Mouse (Mus musculus): ENCODE data around the gene Trpc2. TPM values are rescaled to one million over a fixed set of nuclear protein-coding genes. Genes with fewer than 3 reads are reported as not detected.

Gene Trpc2
- total and polyA plus RNA-seq, 2 experiments from 2014 or later: not detected

DNA sequence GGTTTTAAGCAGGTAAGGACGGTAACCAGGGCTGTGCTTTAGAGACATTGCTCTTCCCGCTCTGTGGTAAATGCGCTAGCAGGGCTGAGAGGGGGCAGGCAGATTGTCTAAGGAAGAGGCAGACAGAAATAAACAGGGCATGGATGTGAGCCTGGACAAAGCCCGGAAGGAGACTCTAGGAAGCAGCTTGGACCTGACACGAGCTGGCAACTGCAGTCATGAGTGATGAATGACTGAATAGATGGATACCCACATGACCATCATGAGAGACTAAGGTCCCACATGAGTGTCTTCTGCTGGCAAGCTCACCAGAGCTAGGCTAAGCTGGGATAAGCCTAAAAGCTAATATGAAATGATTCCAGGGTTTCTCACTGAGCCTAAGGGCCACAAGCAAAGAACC lies 21.2 kb downstream of the Trpc2 start:
- DNase-seq (ENCODE audit: low spot score): no peak
- no peak overlapping the region for H3K27ac ChIP-seq (ENCODE audit: low read depth, low read length)
- H3K9me3 ChIP-seq (ENCODE audit: low read length): no peaks in the 10 kb centered on the region
- ATAC-seq (ENCODE audit: low FRiP score): no peak
- H3K4me3 ChIP-seq (ENCODE audit: low read depth, low read length): no peak overlapping the region
- H3K27me3 ChIP-seq (ENCODE audit: insufficient read depth, low read length): 0 out of 2 replicates have a peak, but pooled peaks cover 4% of the 10 kb centered on the region
- H3K36me3 ChIP-seq (ENCODE audit: insufficient read depth, low read length): no peaks in the 10 kb centered on the region
- WGBS: 70% methylated on average over 5 of the region's 5 CpGs
- H3K4me1 ChIP-seq (ENCODE audit: insufficient read depth, low read length): peaks cover 3% of the 10 kb centered on the region; the same call in 1 of the 2 replicates
- TF ChIP-seq CTCF (IDR thresholded peaks at IDR 0.05): no peak
- no peak overlapping the region for H3K4me2 ChIP-seq (ENCODE audit: low read depth, low read length, poor library complexity, severe bottlenecking)
- H3K9ac ChIP-seq (replicated peaks; ENCODE audit: low read length, poor library complexity, severe bottlenecking): no peak overlapping the region

DNA sequence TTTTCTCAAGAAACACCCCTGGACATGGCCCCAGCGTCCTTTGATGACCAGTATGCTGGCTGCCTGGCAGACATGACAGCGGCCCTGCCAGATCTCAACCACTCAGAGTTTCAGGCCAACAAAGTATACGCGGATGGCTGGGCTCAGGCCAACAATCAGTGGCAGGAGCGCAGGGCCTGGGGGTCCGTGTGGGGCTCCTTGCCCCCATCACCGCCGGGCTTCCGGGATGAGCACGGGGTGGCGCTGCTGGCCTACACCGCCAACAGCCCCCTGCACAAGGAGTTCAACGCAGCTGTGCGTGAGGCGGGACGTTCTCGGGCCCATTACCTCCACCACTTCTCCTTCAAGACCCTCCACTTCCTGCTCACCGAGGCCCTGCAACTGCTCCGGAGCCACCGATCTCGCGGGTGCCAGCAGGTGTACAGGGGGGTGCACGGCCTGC lies 23.8 kb downstream of the Trpc2 start:
- DNase-seq (ENCODE audit: low spot score) (no peak), ATAC-seq (ENCODE audit: low FRiP score) (no peak)
- WGBS: 24% methylated on average over 23 of the region's 23 CpGs
- no peak for TF ChIP-seq CTCF (IDR thresholded peaks at IDR 0.05)
- H3K4me2 ChIP-seq (ENCODE audit: low read depth, low read length, poor library complexity, severe bottlenecking): peak overlapping the region; percentile 32
- H3K4me3 ChIP-seq (ENCODE audit: low read depth, low read length): peak overlapping the region; percentile 3; the same call in 1 of the 2 replicates
- H3K36me3 ChIP-seq (ENCODE audit: insufficient read depth, low read length): no peaks in the 10 kb centered on the region
- peaks cover 3% of the 10 kb centered on the region; the same call in 1 of the 2 replicates for H3K4me1 ChIP-seq (ENCODE audit: insufficient read depth, low read length)
- H3K27ac ChIP-seq (ENCODE audit: low read depth, low read length): no peak overlapping the region
- no peaks in the 10 kb centered on the region for H3K9me3 ChIP-seq (ENCODE audit: low read length)
- H3K9ac ChIP-seq (replicated peaks; ENCODE audit: low read length, poor library complexity, severe bottlenecking): no peak overlapping the region
- H3K27me3 ChIP-seq (ENCODE audit: insufficient read depth, low read length): no peaks in the 10 kb centered on the region

DNA sequence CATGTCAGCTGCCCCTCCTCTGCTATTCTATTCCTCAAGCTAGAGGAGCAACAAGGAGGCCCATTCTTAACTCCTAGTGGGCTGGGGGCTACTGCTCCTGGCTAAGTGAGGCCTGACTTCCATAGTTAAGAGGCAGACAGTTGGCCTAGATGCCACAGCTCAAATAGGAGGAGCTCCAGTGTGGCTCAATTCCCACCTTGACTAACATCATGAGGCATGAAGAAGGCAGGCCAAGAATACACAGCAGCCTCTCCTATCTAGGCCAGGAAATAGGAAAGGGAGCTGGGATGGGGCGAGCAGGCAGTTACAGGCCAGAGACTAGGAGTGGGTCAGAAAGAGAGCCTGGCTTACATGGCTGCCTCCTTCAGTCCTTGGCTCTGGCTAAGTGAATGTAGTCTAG lies 25.3 kb downstream of the Trpc2 start:
- WGBS: 92% methylated on average over 1 of the region's 1 CpGs
- ATAC-seq (ENCODE audit: low FRiP score): no peak
- no peak for TF ChIP-seq CTCF (IDR thresholded peaks at IDR 0.05)

DNA sequence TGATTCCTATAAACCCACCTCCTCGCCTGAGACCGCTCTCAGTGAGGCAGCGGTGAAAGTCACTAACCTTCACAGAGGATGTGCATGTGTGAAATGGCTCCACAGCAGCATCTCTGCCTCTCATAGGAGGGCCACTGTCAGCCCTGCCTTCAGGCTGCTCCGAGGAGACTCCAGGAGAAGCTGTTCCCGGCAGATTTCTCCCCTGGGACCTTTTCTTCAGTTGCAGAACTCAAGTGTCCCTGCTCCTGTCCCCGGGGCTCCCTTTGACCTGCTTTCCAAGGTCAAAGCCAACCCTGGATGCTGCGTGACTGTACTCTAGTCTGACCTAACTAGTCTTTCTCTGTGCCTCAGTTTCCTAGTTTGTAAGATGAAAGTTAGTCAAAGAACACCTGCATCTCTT lies 26.3 kb downstream of the Trpc2 start, which contains the start of gene Art5:
Art5 (minus strand) TSS at position 319 of the 400 bp plus-strand sequence.
- TF ChIP-seq CTCF (IDR thresholded peaks at IDR 0.05): no peak
- no peak within 1 kb of the TSS for H3K9ac ChIP-seq (replicated peaks; ENCODE audit: low read length, poor library complexity, severe bottlenecking)
- DNase-seq (ENCODE audit: low spot score) (no peak), ATAC-seq (ENCODE audit: low FRiP score) (no peak)
- no peaks in the 10 kb centered on the region for H3K27me3 ChIP-seq (ENCODE audit: insufficient read depth, low read length)
- no peaks in the 10 kb centered on the region for H3K36me3 ChIP-seq (ENCODE audit: insufficient read depth, low read length)
- H3K4me2 ChIP-seq (ENCODE audit: low read depth, low read length, poor library complexity, severe bottlenecking): no peak within 1 kb of the TSS
- WGBS: 84% methylated on average over 7 of the region's 7 CpGs
- no peak within 1 kb of the TSS for H3K4me3 ChIP-seq (ENCODE audit: low read depth, low read length)
- H3K4me1 ChIP-seq (ENCODE audit: insufficient read depth, low read length): peaks cover 3% of the 10 kb centered on the region; the same call in 1 of the 2 replicates
- no peaks in the 10 kb centered on the region for H3K9me3 ChIP-seq (ENCODE audit: low read length)
- H3K27ac ChIP-seq (ENCODE audit: low read depth, low read length): no peak within 1 kb of the TSS

More for the DNA sequence above, 25.3 kb downstream of the Trpc2 start:
- H3K9me3 ChIP-seq (ENCODE audit: low read length): no peaks in the 10 kb centered on the region
- peaks cover 3% of the 10 kb centered on the region; the same call in 1 of the 2 replicates for H3K4me1 ChIP-seq (ENCODE audit: insufficient read depth, low read length)
- H3K27ac ChIP-seq (ENCODE audit: low read depth, low read length): no peak overlapping the region
- no peak overlapping the region for H3K4me3 ChIP-seq (ENCODE audit: low read depth, low read length)
- no peaks in the 10 kb centered on the region for H3K36me3 ChIP-seq (ENCODE audit: insufficient read depth, low read length)
- no peaks in the 10 kb centered on the region for H3K27me3 ChIP-seq (ENCODE audit: insufficient read depth, low read length)
- no peak overlapping the region for H3K4me2 ChIP-seq (ENCODE audit: low read depth, low read length, poor library complexity, severe bottlenecking)
- no peak overlapping the region for H3K9ac ChIP-seq (replicated peaks; ENCODE audit: low read length, poor library complexity, severe bottlenecking)
- no peak for DNase-seq (ENCODE audit: low spot score)

DNA sequence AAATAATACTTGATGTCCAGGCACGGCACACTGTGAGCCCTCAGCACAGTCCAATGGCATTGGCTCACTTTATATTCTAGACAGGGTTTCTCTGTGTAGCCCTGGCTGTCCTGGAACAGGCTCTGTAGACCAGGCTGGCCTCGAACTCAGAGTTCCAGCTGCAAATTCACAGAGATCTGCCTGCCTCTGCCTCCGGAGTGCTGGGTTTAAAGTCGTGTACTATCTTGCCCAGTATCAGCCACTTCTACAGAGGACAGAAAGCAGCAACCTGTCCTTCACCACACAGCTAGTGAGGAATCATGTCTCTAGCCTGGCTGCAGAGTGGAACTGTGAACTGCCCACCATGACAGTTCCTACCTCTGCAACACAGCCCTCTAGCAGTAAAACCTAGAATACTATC lies 26.8 kb downstream of the Trpc2 start:
- no peak overlapping the region for H3K27ac ChIP-seq (ENCODE audit: low read depth, low read length)
- DNase-seq (ENCODE audit: low spot score) (no peak), ATAC-seq (ENCODE audit: low FRiP score) (no peak)
- H3K27me3 ChIP-seq (ENCODE audit: insufficient read depth, low read length): no peaks in the 10 kb centered on the region
- H3K36me3 ChIP-seq (ENCODE audit: insufficient read depth, low read length): no peaks in the 10 kb centered on the region
- H3K9ac ChIP-seq (replicated peaks; ENCODE audit: low read length, poor library complexity, severe bottlenecking): no peak overlapping the region
- TF ChIP-seq CTCF (IDR thresholded peaks at IDR 0.05): no peak
- 82% methylated on average over 4 of the region's 4 CpGs for WGBS
- peaks cover 3% of the 10 kb centered on the region; the same call in 1 of the 2 replicates for H3K4me1 ChIP-seq (ENCODE audit: insufficient read depth, low read length)
- no peak overlapping the region for H3K4me2 ChIP-seq (ENCODE audit: low read depth, low read length, poor library complexity, severe bottlenecking)
- no peaks in the 10 kb centered on the region for H3K9me3 ChIP-seq (ENCODE audit: low read length)
- H3K4me3 ChIP-seq (ENCODE audit: low read depth, low read length): no peak overlapping the region

DNA sequence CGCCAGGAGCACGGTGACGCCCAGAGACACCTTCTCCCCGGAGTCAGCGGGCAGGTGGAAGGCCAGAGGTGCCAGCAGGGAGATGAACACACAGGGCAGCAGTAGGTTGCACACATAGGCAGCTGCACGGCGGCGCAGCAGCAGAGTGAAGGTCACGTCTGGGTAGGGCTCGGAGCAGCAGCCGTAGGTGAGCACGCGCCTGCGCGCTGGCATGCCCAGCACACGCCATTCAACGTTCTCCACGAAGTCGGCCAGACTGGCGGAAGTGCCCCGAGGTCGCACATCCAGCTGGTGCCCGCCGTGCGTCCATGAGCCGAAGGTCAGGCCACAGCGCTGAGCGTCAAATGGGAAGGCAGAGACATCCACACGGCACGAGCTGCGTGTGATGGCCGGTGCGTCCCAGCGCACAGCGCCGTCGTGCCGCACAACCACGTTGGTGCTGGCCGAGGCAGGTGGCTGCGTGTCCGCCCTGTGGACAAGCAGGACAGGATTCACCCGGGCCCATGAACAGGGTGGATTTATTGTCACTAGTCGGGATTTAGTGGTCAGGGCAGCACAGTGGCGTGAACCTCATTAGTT lies 30.3 kb downstream of the Trpc2 start:
- no peaks in the 10 kb centered on the region for H3K4me1 ChIP-seq (ENCODE audit: insufficient read depth, low read length)
- TF ChIP-seq CTCF (IDR thresholded peaks at IDR 0.05): no peak
- H3K4me2 ChIP-seq (ENCODE audit: low read depth, low read length, poor library complexity, severe bottlenecking): no peak overlapping the region
- peaks cover 2% of the 10 kb centered on the region; the same call in 1 of the 2 replicates for H3K36me3 ChIP-seq (ENCODE audit: insufficient read depth, low read length)
- H3K27me3 ChIP-seq (ENCODE audit: insufficient read depth, low read length): no peaks in the 10 kb centered on the region
- no peak for DNase-seq (ENCODE audit: low spot score)
- no peak for ATAC-seq (ENCODE audit: low FRiP score)
- H3K9me3 ChIP-seq (ENCODE audit: low read length): no peaks in the 10 kb centered on the region
- no peak overlapping the region for H3K9ac ChIP-seq (replicated peaks; ENCODE audit: low read length, poor library complexity, severe bottlenecking)
- H3K27ac ChIP-seq (ENCODE audit: low read depth, low read length): no peak overlapping the region
- WGBS: 87% methylated on average over 45 of the region's 45 CpGs
- no peak overlapping the region for H3K4me3 ChIP-seq (ENCODE audit: low read depth, low read length)

All from midbrain, postnatal 0 days (tissue).